Mouse (Mus musculus) lung, adult 2 months (tissue): Measurements from ENCODE around the gene Vmn2r86. TPM values are rescaled to one million over a fixed set of nuclear protein-coding genes. Genes with fewer than 3 reads are reported as not detected.

Experiments
- DNase-seq: peaks from one replicate; pipeline ENCODE4 v3.0.0; 2022
- H3K4me1 ChIP-seq: fragments of 200-500 bp; 2 replicates; pipeline ENCODE4 v1.6.1; 2011; ENCODE audit warnings: low read length; ENCODE audit not compliant: control insufficient read depth, insufficient read depth
- H3K4me3 ChIP-seq: fragments of 200-500 bp; replicated peaks from 2 replicates; pipeline ENCODE3; 2011; ENCODE audit warnings: low read depth, mild to moderate bottlenecking, control low read depth, low read length; ENCODE audit errors: extremely low read depth
- CTCF ChIP-seq: fragments of 200-500 bp; IDR thresholded peaks from 2 replicates; pipeline ENCODE4 v1.5.1; 2011; ENCODE audit warnings: mild to moderate bottlenecking, low read length, control low read depth; ENCODE audit not compliant: insufficient read depth
- POLR2A ChIP-seq: fragments of 200-500 bp; IDR thresholded peaks from 2 replicates; pipeline ENCODE4 v1.6.1; 2011; ENCODE audit warnings: low read depth, mild to moderate bottlenecking, control low read depth, low read length, borderline replicate concordance; ENCODE audit errors: extremely low read depth
- polyA plus RNA-seq: library from polyadenylated mRNA; depleted of rRNA; stranded (reverse); fragments of >200 nt; gene quantifications from 2 replicates; pipeline ENCODE4 v1.2.3, GENCODE M21; 2012; rRNA removed

Vmn2r86 gene
- polyA plus RNA-seq, 1 experiment: not detected

GRCm38 (mm10) chr10:130394232-130394631 is 61.6 kb downstream of the Vmn2r86 start, which contains the start of gene Vmn2r84:
Gene Vmn2r84, minus strand, starts transcription at chr10:130394332.
- TF ChIP-seq POLR2A (no peak), CTCF (no peak)
- Histone ChIP-seq H3K4me1 (no peaks in the 10 kb centered on the region), H3K4me3 (no peak within 1 kb of the TSS)
- DNase-seq: no peak

Other genes starting within 250 kb of the Vmn2r86 start
- gene Olfr827, start 241.6 kb downstream of the Vmn2r86 start, polyA plus RNA-seq: not detected in 2 replicates
- gene Neurod4, start 175.8 kb downstream of the Vmn2r86 start, polyA plus RNA-seq: not detected in 2 replicates
- gene Tespa1, start 133.2 kb downstream of the Vmn2r86 start, polyA plus RNA-seq: 0.83 and 1.3 TPM in 2 replicates
- not detected in 2 replicates for gene Vmn2r84, start 61.7 kb downstream of the Vmn2r86 start, polyA plus RNA-seq
- not detected in 2 replicates for gene Vmn2r85, start 26.3 kb downstream of the Vmn2r86 start, polyA plus RNA-seq
- not detected in 2 replicates for gene Vmn2r87, start 41.3 kb upstream of the Vmn2r86 start, polyA plus RNA-seq